Mouse (Mus musculus): ENCODE data around the gene Dmac2.

GRCm38 (mm10) chr7:25669631-25670030, 50.4 kb downstream of the Dmac2 start:
- TF ChIP-seq TAL1 (IDR thresholded peaks at IDR 0.05; ENCODE audit: low read length) (no peak), GATA1 (IDR thresholded peaks at IDR 0.05; ENCODE audit: low read length) (no peak)
